Mouse (Mus musculus) lung, adult 2 months (tissue): Measurements from ENCODE around the gene Slc25a22. TPM values are rescaled to one million over a fixed set of nuclear protein-coding genes. Genes with fewer than 3 reads are reported as not detected.

ENCODE experiments used
- DNase-seq: peaks from one replicate; pipeline ENCODE4 v3.0.0; 2022
- H3K4me1 ChIP-seq: fragments of 200-500 bp; 2 replicates; pipeline ENCODE4 v1.6.1; 2011; ENCODE audit warnings: low read length; ENCODE audit not compliant: control insufficient read depth, insufficient read depth
- H3K4me3 ChIP-seq: fragments of 200-500 bp; replicated peaks from 2 replicates; pipeline ENCODE3; 2011; ENCODE audit warnings: low read depth, mild to moderate bottlenecking, control low read depth, low read length; ENCODE audit errors: extremely low read depth
- CTCF ChIP-seq: fragments of 200-500 bp; IDR thresholded peaks from 2 replicates; pipeline ENCODE4 v1.5.1; 2011; ENCODE audit warnings: mild to moderate bottlenecking, low read length, control low read depth; ENCODE audit not compliant: insufficient read depth
- POLR2A ChIP-seq: fragments of 200-500 bp; IDR thresholded peaks from 2 replicates; pipeline ENCODE4 v1.6.1; 2011; ENCODE audit warnings: low read depth, mild to moderate bottlenecking, control low read depth, low read length, borderline replicate concordance; ENCODE audit errors: extremely low read depth
- WGBS: fragments of 180-500 bp; shearing (Covaris S2); methylation state at CpG from one replicate; pipeline ENCODE4 v1.1.7; 2018; 5-methylcytosine and 5-hydroxymethylcytosine counted together
- polyA plus RNA-seq: library from polyadenylated mRNA; depleted of rRNA; stranded (reverse); fragments of >200 nt; gene quantifications from 2 replicates; pipeline ENCODE4 v1.2.3, GENCODE M21; 2012

Slc25a22 gene
- polyA plus RNA-seq, 1 experiment = 48.6 TPM

- peaks cover 30% of the 10 kb centered on the region for H3K4me1 ChIP-seq
- H3K4me3 ChIP-seq = no peak overlapping the region
- peak; percentile 27 for DNase-seq
- 42% methylated on average over 5 of the region's 5 CpGs for WGBS
- TF ChIP-seq POLR2A (no peak), CTCF (no peak)
Observed at GRCm38 (mm10) chr7:141460001-141460390, 22.3 kb upstream of the Slc25a22 start.

GRCm38 (mm10) chr7:141459301-141459711 lies 21.6 kb upstream of the Slc25a22 start:
- Histone ChIP-seq H3K4me3 (no peak overlapping the region), H3K4me1 (peaks cover 29% of the 10 kb centered on the region)
- DNase-seq = no peak
- TF ChIP-seq POLR2A (no peak; the same call in 1 of the 2 replicates), CTCF (no peak)
- 87% methylated on average over 17 of the region's 17 CpGs for WGBS

DNA sequence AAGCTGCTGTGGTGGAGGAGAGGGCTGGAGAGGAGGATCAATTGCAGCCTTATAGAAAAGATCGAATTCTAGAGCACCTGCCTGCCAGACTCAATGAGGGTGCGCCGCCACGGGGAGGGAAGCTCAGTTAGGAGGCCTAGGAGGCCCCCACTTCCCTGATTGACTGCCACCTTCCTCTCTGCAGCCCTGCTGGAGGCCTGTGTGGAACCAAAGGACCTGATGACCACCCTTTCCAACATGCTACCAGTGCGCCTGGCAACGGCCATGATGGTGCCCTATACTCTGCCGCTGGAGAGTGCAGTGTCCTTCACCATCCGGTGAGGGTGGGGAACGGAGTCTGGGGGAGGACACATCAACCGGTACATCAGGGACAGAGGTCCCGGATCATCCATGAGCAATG lies 21.0 kb upstream of the Slc25a22 start:
- H3K4me3 ChIP-seq = no peak overlapping the region
- whole genome bisulfite sequencing = 89% methylated on average over 11 of the region's 11 CpGs
- H3K4me1 ChIP-seq = peaks cover 28% of the 10 kb centered on the region
- no peak for DNase-seq
- no peak for TF ChIP-seq POLR2A
- TF ChIP-seq CTCF = no peak

DNA sequence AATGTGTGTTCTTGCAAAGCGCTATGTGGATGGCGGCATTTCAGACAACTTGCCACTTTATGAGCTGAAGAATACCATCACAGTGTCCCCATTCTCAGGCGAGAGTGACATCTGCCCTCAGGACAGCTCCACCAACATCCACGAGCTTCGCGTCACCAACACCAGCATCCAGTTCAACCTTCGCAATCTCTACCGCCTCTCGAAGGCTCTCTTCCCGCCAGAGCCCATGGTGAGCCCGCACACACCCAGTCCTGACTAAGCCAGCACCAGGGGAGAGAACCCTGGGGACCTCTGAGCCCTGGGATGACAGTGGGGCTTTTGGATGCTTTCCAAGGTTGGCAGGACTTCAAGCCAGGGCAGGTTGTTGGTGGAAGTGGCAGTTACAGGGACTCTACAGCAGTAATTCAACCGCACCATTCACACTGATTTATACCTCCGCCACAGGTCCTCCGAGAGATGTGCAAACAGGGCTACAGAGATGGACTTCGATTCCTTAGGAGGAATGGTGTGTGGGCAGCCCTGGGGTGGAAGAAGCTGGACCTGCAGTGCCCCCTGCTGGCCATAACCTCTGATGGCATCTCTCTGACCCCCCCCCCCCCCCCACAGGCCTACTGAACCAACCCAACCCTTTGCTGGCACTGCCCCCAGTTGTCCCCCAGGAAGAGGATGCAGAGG lies 20.4 kb upstream of the Slc25a22 start:
- Histone ChIP-seq H3K4me1 (peaks cover 23% of the 10 kb centered on the region), H3K4me3 (no peak overlapping the region)
- peak; percentile 53 for DNase-seq
- no peak for TF ChIP-seq POLR2A
- peak; percentile 67 for TF ChIP-seq CTCF
- WGBS = 77% methylated on average over 15 of the region's 15 CpGs

DNA sequence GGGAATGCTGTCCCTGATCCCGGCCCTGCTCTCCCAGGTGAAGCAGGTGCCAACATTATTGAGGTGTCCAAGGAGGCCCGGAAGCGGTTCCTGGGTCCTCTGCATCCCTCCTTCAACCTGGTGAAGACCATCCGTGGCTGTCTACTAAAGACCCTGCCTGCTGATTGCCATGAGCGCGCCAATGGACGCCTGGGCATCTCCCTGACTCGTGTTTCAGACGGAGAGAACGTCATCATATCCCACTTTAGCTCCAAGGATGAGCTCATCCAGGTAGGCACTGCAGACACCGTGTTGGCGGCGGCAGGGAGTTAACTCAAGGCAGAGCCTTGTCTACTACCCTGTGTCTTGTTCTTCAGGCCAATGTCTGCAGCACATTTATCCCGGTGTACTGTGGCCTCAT lies 19.5 kb upstream of the Slc25a22 start:
- no peak overlapping the region for H3K4me3 ChIP-seq
- peaks cover 22% of the 10 kb centered on the region for H3K4me1 ChIP-seq
- WGBS = 86% methylated on average over 14 of the region's 14 CpGs
- TF ChIP-seq POLR2A = no peak
- no peak for TF ChIP-seq CTCF
- no peak for DNase-seq

DNA sequence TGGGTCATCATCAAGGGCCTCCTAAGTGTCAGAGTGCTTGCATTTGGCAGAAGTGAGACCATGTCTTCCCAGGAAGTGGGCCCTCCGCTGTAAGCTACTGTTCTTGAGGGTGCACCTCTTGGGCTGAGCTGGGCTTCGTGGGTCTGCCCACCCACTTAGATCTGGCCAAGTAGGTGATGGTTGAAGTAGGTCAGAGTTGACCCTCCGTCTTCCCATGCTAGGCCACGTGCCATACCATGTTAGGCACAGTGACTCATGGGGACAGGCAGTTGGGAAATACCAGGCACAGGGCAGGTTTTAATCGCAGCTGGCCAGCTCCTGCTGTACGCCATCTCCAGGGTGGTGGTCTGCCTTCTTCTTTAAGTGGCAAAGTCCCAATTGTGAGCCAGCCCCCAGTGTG lies 19.0 kb upstream of the Slc25a22 start:
- 40% methylated on average over 6 of the region's 6 CpGs for WGBS
- no peak for TF ChIP-seq POLR2A
- no peak for TF ChIP-seq CTCF
- Histone ChIP-seq H3K4me1 (peaks cover 22% of the 10 kb centered on the region), H3K4me3 (peak overlapping the region; percentile 26)
- DNase-seq = peak; percentile 53

DNA sequence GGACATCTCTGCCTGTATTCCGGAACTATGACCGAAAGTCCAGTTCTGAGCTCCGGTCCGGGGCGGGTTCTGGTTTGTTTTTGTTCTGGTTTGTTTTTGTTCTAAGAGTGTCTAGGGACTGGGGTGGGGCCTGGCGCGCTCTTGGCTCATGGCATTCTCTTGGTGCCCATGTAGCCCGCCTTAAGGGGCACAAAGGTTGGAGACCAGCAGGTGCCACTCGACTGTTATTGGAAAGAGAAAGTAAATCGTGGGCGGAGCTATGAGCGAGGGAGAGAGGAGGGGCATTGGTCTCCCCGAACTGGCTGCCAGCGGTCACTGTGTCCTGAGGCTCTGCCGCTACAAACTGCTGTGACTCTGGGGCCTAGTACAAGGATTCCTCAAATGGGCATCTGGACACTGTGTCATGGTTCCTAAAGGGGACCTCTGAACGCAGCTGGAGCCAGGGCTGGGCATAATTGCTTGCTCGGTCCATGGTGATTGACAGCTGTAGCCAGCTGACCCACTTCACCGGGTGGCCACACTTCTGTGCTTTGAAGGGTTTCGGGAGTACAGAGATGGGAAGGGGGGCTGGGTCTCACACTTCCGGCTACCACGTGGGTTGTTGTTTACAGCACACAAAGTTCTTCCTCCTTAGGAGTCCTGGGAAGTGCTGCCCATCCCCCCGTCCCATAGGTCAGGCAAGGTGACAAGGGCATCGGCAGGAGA lies 18.1 kb upstream of the Slc25a22 start:
- Histone ChIP-seq H3K4me3 (peak overlapping the region; percentile 97), H3K4me1 (peaks cover 22% of the 10 kb centered on the region)
- DNase-seq = peak; percentile 83
- TF ChIP-seq POLR2A (peak; percentile 62; the same call in 1 of the 2 replicates), CTCF (no peak)
- WGBS = under 1% methylated on average over 23 of the region's 23 CpGs

GRCm38 (mm10) chr7:141454967-141455551 lies 17.4 kb upstream of the Slc25a22 start, which contains the start of gene Pnpla2:
Pnpla2 (plus strand) TSS chr7:141455198.
- TF ChIP-seq CTCF = no peak
- peak; percentile 99 for TF ChIP-seq POLR2A
- Histone ChIP-seq H3K4me3 (peak within 1 kb of the TSS; percentile 97), H3K4me1 (peaks cover 17% of the 10 kb centered on the region)
- under 1% methylated on average over 45 of the region's 45 CpGs for WGBS
- DNase-seq = peak; percentile 93

DNA sequence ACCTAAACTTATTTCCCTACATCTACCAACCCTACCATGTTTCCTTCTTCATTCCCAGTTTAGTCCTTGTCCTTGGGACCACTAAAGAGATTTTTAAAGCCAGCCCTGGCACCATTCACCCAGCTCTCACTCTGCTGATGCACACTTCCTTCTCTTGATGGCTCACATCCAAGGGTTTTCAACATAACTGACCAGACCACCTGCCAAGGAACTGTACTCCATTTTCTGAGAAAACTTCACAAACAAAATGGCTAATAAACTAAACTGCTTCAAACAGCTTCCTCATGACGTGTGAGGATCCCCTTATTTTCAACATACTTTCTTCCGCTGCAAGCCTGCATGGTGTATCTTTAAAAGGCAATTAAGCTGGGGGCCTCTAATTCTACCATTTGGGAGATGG lies 15.9 kb upstream of the Slc25a22 start:
- no peak for DNase-seq
- 45% methylated on average over 2 of the region's 2 CpGs for WGBS
- Histone ChIP-seq H3K4me3 (no peak overlapping the region), H3K4me1 (peaks cover 12% of the 10 kb centered on the region)
- TF ChIP-seq POLR2A = no peak
- no peak for TF ChIP-seq CTCF

- no peak for DNase-seq
- TF ChIP-seq CTCF (no peak), POLR2A (no peak)
- no peak overlapping the region for H3K4me3 ChIP-seq
Observed at GRCm38 (mm10) chr7:141451928-141452327, 14.2 kb upstream of the Slc25a22 start.

More at GRCm38 (mm10) chr7:141451928-141452327, 14.2 kb upstream of the Slc25a22 start:
- peaks cover 14% of the 10 kb centered on the region for H3K4me1 ChIP-seq
